Mouse (Mus musculus): Measurements from ENCODE around the gene Uhrf1bp1l. TPM values are rescaled to one million over a fixed set of nuclear protein-coding genes. Genes with fewer than 3 reads are reported as not detected.
"Not testable (repeated sequence)": the region's sequence is repeated elsewhere in the genome, so short reads cannot be mapped to it uniquely, and the experiment has no call there.

The Uhrf1bp1l gene
- 39.9 and 43.5 TPM in 2 replicates for polyA plus RNA-seq (2011; ENCODE audit: insufficient read depth, insufficient read length, low read depth, missing spikeins)

- H3K4me1 ChIP-seq (ENCODE audit: control insufficient read depth, insufficient read depth, low read length) = peaks cover 2% of the 10 kb centered on the region
- H3K9me3 ChIP-seq (replicated peaks; ENCODE audit: control insufficient read depth, insufficient read depth, low read length, poor library complexity, severe bottlenecking) = no peaks in the 10 kb centered on the region
- TF ChIP-seq EP300 (IDR thresholded peaks at IDR 0.05; ENCODE audit: insufficient read depth, low read depth, low read length) = no peak
- TF ChIP-seq POLR2A (IDR thresholded peaks at IDR 0.05; ENCODE audit: insufficient read depth, low read length) = no peak
- TF ChIP-seq CTCF (IDR thresholded peaks at IDR 0.05; ENCODE audit: low read depth, low read length) = no peak
- no peak within 1 kb of the TSS for H3K27ac ChIP-seq (ENCODE audit: insufficient read depth, low read length)
- H3K36me3 ChIP-seq (ENCODE audit: control insufficient read depth, insufficient read depth, low read length, poor library complexity, severe bottlenecking) = no peaks in the 10 kb centered on the region
- H3K4me3 ChIP-seq (ENCODE audit: low read depth, low read length) = peak within 1 kb of the TSS; percentile 73
- H3K27me3 ChIP-seq (ENCODE audit: control insufficient read depth, insufficient read depth, low read length, poor library complexity, severe bottlenecking) = no peaks in the 10 kb centered on the region
- H3K9ac ChIP-seq (ENCODE audit: low read depth, poor library complexity, severe bottlenecking) = peak within 1 kb of the TSS; percentile 96
These were observed at the start of gene Uhrf1bp1l for GRCm38 (mm10) chr10:89744871-89745665. Gene Uhrf1bp1l, plus strand, starts transcription at chr10:89744991.

- Histone ChIP-seq H3K9ac (ENCODE audit: low read depth, poor library complexity, severe bottlenecking) (no peak overlapping the region), H3K4me3 (ENCODE audit: low read depth, low read length) (no peak overlapping the region), H3K27me3 (ENCODE audit: control insufficient read depth, insufficient read depth, low read length, poor library complexity, severe bottlenecking) (no peaks in the 10 kb centered on the region), H3K36me3 (ENCODE audit: control insufficient read depth, insufficient read depth, low read length, poor library complexity, severe bottlenecking) (no peaks in the 10 kb centered on the region), H3K9me3 (replicated peaks; ENCODE audit: control insufficient read depth, insufficient read depth, low read length, poor library complexity, severe bottlenecking) (no peaks in the 10 kb centered on the region), H3K27ac (ENCODE audit: insufficient read depth, low read length) (no peak overlapping the region), H3K4me1 (ENCODE audit: control insufficient read depth, insufficient read depth, low read length) (no peaks in the 10 kb centered on the region)
- TF ChIP-seq EP300 (IDR thresholded peaks at IDR 0.05; ENCODE audit: insufficient read depth, low read depth, low read length) (no peak), CTCF (IDR thresholded peaks at IDR 0.05; ENCODE audit: low read depth, low read length) (no peak), POLR2A (IDR thresholded peaks at IDR 0.05; ENCODE audit: insufficient read depth, low read length) (no peak)
These were observed 49.4 kb upstream of the Uhrf1bp1l start for GRCm38 (mm10) chr10:89695194-89695911.

GRCm38 (mm10) chr10:89696270-89696669 lies 48.5 kb upstream of the Uhrf1bp1l start:
- not testable (repeated sequence) for H3K9ac ChIP-seq (ENCODE audit: low read depth, poor library complexity, severe bottlenecking); H3K36me3 ChIP-seq (ENCODE audit: control insufficient read depth, insufficient read depth, low read length, poor library complexity, severe bottlenecking); H3K9me3 ChIP-seq (replicated peaks; ENCODE audit: control insufficient read depth, insufficient read depth, low read length, poor library complexity, severe bottlenecking); H3K4me3 ChIP-seq (ENCODE audit: low read depth, low read length); H3K27ac ChIP-seq (ENCODE audit: insufficient read depth, low read length); H3K27me3 ChIP-seq (ENCODE audit: control insufficient read depth, insufficient read depth, low read length, poor library complexity, severe bottlenecking); H3K4me1 ChIP-seq (ENCODE audit: control insufficient read depth, insufficient read depth, low read length)

DNA sequence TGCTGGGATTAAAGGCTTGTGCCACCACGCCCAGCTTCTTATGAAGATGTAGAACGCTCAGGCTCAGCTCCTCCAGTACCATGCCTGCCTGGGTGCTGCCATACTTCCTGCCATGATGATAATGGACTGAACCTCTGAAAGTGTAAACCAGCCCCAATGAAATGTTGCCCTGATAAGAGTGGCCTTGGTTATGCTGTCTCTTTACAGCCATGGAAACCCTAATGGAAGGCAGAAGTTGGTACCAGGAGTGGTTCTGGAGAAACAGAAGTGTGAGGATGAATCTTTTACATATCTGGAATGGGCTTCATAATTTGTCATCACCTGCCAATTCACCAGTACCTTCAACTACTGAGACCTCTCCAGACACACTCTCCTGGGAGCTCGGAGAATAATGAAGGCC lies 46.8 kb upstream of the Uhrf1bp1l start:
- Histone ChIP-seq H3K27ac (ENCODE audit: insufficient read depth, low read length) (no peak overlapping the region), H3K36me3 (ENCODE audit: control insufficient read depth, insufficient read depth, low read length, poor library complexity, severe bottlenecking) (no peaks in the 10 kb centered on the region), H3K9ac (ENCODE audit: low read depth, poor library complexity, severe bottlenecking) (no peak overlapping the region), H3K27me3 (ENCODE audit: control insufficient read depth, insufficient read depth, low read length, poor library complexity, severe bottlenecking) (no peaks in the 10 kb centered on the region), H3K4me1 (ENCODE audit: control insufficient read depth, insufficient read depth, low read length) (no peaks in the 10 kb centered on the region), H3K4me3 (ENCODE audit: low read depth, low read length) (no peak overlapping the region), H3K9me3 (replicated peaks; ENCODE audit: control insufficient read depth, insufficient read depth, low read length, poor library complexity, severe bottlenecking) (no peaks in the 10 kb centered on the region)
- no peak for TF ChIP-seq EP300 (IDR thresholded peaks at IDR 0.05; ENCODE audit: insufficient read depth, low read depth, low read length)
- TF ChIP-seq POLR2A (IDR thresholded peaks at IDR 0.05; ENCODE audit: insufficient read depth, low read length) = no peak
- TF ChIP-seq CTCF (IDR thresholded peaks at IDR 0.05; ENCODE audit: low read depth, low read length) = no peak

DNA sequence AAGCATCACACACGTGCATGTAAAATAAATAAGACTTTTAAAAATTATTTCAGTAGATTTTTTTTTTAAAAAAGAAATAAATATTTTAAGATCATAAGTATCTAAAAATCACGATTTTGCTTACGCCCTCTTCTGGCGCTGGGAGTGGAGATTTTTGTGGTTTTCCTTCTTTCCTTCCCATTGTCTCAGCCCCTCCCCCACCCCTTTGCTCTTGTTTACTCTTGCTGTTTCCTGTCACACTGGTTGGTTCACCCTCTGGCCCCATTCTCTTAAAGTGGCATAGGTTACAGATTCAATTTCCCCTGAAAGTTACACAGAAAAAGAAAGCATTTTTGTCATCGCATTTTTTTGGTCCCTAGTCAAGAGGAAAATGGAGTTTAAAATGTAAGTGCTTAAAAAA lies 41.7 kb upstream of the Uhrf1bp1l start:
- TF ChIP-seq EP300 (IDR thresholded peaks at IDR 0.05; ENCODE audit: insufficient read depth, low read depth, low read length) (no peak), CTCF (IDR thresholded peaks at IDR 0.05; ENCODE audit: low read depth, low read length) (no peak), POLR2A (IDR thresholded peaks at IDR 0.05; ENCODE audit: insufficient read depth, low read length) (no peak)
- peak overlapping the region; percentile 61; the same call in 1 of the 2 replicates for H3K27ac ChIP-seq (ENCODE audit: insufficient read depth, low read length)
- no peaks in the 10 kb centered on the region for H3K9me3 ChIP-seq (replicated peaks; ENCODE audit: control insufficient read depth, insufficient read depth, low read length, poor library complexity, severe bottlenecking)
- H3K4me3 ChIP-seq (ENCODE audit: low read depth, low read length) = no peak overlapping the region
- no peaks in the 10 kb centered on the region for H3K27me3 ChIP-seq (ENCODE audit: control insufficient read depth, insufficient read depth, low read length, poor library complexity, severe bottlenecking)
- no peaks in the 10 kb centered on the region for H3K36me3 ChIP-seq (ENCODE audit: control insufficient read depth, insufficient read depth, low read length, poor library complexity, severe bottlenecking)
- H3K9ac ChIP-seq (ENCODE audit: low read depth, poor library complexity, severe bottlenecking) = no peak overlapping the region
- peaks cover 3% of the 10 kb centered on the region for H3K4me1 ChIP-seq (ENCODE audit: control insufficient read depth, insufficient read depth, low read length)

DNA sequence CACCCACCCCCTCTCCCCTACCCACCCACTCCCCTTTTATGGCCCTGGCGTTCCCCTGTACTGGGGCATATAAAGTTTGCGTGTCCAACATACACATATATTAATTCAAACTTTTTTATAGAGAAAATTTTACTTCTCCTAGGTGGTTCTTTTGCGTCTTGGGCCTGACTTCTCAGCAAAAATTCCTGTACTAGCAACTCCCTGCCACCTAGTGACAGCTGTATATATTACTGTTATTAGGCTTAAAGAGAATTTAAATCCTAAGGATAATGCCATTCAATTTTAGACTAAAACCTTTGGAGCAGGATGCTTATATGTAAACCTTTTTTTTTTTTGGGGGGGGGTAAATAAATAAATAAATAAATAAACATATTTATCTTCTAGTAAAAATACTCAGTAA lies 37.4 kb upstream of the Uhrf1bp1l start:
- Histone ChIP-seq H3K4me3 (ENCODE audit: low read depth, low read length) (no peak overlapping the region), H3K36me3 (ENCODE audit: control insufficient read depth, insufficient read depth, low read length, poor library complexity, severe bottlenecking) (peaks cover 4% of the 10 kb centered on the region; the same call in 1 of the 2 replicates), H3K9me3 (replicated peaks; ENCODE audit: control insufficient read depth, insufficient read depth, low read length, poor library complexity, severe bottlenecking) (no peaks in the 10 kb centered on the region), H3K27me3 (ENCODE audit: control insufficient read depth, insufficient read depth, low read length, poor library complexity, severe bottlenecking) (no peaks in the 10 kb centered on the region), H3K4me1 (ENCODE audit: control insufficient read depth, insufficient read depth, low read length) (peaks cover 3% of the 10 kb centered on the region), H3K27ac (ENCODE audit: insufficient read depth, low read length) (no peak overlapping the region), H3K9ac (ENCODE audit: low read depth, poor library complexity, severe bottlenecking) (no peak overlapping the region)
- TF ChIP-seq POLR2A (IDR thresholded peaks at IDR 0.05; ENCODE audit: insufficient read depth, low read length) (no peak), CTCF (IDR thresholded peaks at IDR 0.05; ENCODE audit: low read depth, low read length) (no peak), EP300 (IDR thresholded peaks at IDR 0.05; ENCODE audit: insufficient read depth, low read depth, low read length) (no peak)
